ENCODE assay signal across 28 mouse cellular contexts in the genomic region with DNA sequence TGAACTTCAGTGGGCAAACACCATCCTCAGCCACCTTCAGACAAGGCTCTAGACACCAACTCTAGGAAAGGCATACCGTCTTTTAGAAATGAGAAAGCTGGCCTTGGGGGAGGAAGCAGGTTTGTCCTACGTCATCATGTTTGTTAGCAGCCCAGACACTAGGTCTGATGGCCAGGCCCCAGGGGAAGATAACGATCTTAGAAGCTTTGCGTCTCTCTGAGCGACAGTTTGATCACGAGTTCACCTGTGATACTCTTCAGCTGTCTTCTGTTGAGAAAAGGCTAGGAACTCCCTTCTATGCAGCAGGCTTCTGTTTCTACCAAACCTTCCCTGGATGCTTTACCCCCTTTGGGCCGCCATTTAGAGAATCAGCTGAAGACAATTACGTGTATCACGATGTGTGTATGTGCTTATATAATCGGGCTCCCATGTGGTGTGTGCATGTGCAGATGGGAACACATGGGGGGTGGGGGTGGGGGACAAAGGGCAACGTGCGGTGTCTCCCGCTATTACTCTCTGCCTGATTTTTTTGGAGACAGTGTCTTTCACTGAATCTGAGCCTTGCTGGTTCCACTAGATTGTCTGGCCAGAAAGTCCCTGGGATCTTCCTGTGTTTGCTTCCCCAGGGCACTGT. TPM values are rescaled to one million over a fixed set of nuclear protein-coding genes. Genes with fewer than 3 reads are reported as not detected.
A peak's percentile ranks its signal among the peaks of the same experiment; 100 is the strongest.
DNase-seq lines count a peak whose midpoint lies in the region; ATAC-seq and TF ChIP-seq lines count a peak whose summit lies in the region.
"Had no signal": no experiment of that assay in that cellular context is flagged by ENCODE, and none has a peak within 500 bp of the region (broad histone marks: within the 10 kb centered on the region; RNA-seq: fewer than 3 reads in every experiment).

No protein-coding gene starts in this region.

- peak overlapping the region; percentile 65 for H3K27ac ChIP-seq in liver, adult 2 months (replicated peaks; ENCODE audit: insufficient read depth, low read depth, low read length)
- peak overlapping the region; percentile 44; the same call in 1 of the 2 replicates for H3K27ac ChIP-seq in liver, embryonic 11.5 days (ENCODE audit: low read depth, low read length)
- H3K27ac ChIP-seq in liver, embryonic 16.5 days (ENCODE audit: low read length), result peak overlapping the region; percentile 67
- H3K27ac ChIP-seq: heart, adult 2 months; hindbrain, embryonic 13.5 days; midbrain, embryonic 15.5 days; neural tube, embryonic 15.5 days had no signal

- H3K27me3 ChIP-seq in liver, adult 2 months (ENCODE audit: control insufficient read depth, insufficient read depth, low read length), result no peaks in the 10 kb centered on the region
- no peaks in the 10 kb centered on the region for H3K27me3 ChIP-seq in liver, embryonic 11.5 days (replicated peaks; ENCODE audit: control insufficient read depth, insufficient read depth, low read length)
- H3K27me3 ChIP-seq in liver, embryonic 16.5 days (ENCODE audit: control insufficient read depth, insufficient read depth, low read depth, low read length), result no peaks in the 10 kb centered on the region
- H3K27me3 ChIP-seq: hindbrain, embryonic 13.5 days; midbrain, embryonic 15.5 days; neural tube, embryonic 15.5 days had no signal

- H3K4me2 ChIP-seq in liver, embryonic 11.5 days, result peak overlapping the region; percentile 54
- H3K4me2 ChIP-seq in liver, embryonic 16.5 days (ENCODE audit: low read depth, low read length), result peak overlapping the region; percentile 7
- H3K4me2 ChIP-seq: midbrain, embryonic 15.5 days; neural tube, embryonic 15.5 days had no signal

- H3K9ac ChIP-seq in liver, adult 2 months (ENCODE audit: low read depth, low read length), result peak overlapping the region; percentile 73
- H3K9ac ChIP-seq in liver, embryonic 11.5 days (ENCODE audit: low read depth, low read length), result peak overlapping the region; percentile 56
- no peak overlapping the region; the same call in 1 of the 2 replicates for H3K9ac ChIP-seq in liver, embryonic 16.5 days (ENCODE audit: low read depth, low read length)
- H3K9ac ChIP-seq: hindbrain, embryonic 13.5 days; midbrain, embryonic 15.5 days; neural tube, embryonic 15.5 days had no signal

- peak; percentile 71 for DNase-seq in liver, adult 2 months (ENCODE audit: extremely low read depth, low read depth, low spot score)
- DNase-seq in liver, result no peak
- no peak for DNase-seq in liver, embryonic 11.5 days (ENCODE audit: low spot score)
- DNase-seq in kidney, adult 18-20 months, result no peak
- no peak for DNase-seq in spleen, adult 18-20 months
- no peak for DNase-seq in gastrocnemius, postnatal 4 days (ENCODE audit: low spot score in 2 of 2)
- DNase-seq: adrenal gland, postnatal 25 days; B cell, adult 2 months; cerebellum, adult 8-10 months; cerebellum, postnatal 36 days; gastrocnemius, postnatal 14 days; heart, adult 2 months; kidney, adult 8-10 months; kidney, postnatal 10 days; lung, adult 2 months; lung, postnatal 4 days; right cerebral cortex, postnatal 14 days had no signal

- H3K36me3 ChIP-seq in liver, adult 2 months (ENCODE audit: control insufficient read depth, insufficient read depth, low read length), result peaks cover 38% of the 10 kb centered on the region
- no peaks in the 10 kb centered on the region for H3K36me3 ChIP-seq in liver, embryonic 11.5 days (ENCODE audit: control insufficient read depth, insufficient read depth, low read length)
- H3K36me3 ChIP-seq in liver, embryonic 16.5 days (ENCODE audit: control insufficient read depth, insufficient read depth), result no peaks in the 10 kb centered on the region
- H3K36me3 ChIP-seq: hindbrain, embryonic 13.5 days; midbrain, embryonic 15.5 days; neural tube, embryonic 15.5 days had no signal

- H3K4me1 ChIP-seq in liver, adult 2 months (ENCODE audit: control insufficient read depth, insufficient read depth, low read length), result peaks cover 38% of the 10 kb centered on the region
- H3K4me1 ChIP-seq in liver, embryonic 11.5 days (replicated peaks; ENCODE audit: control insufficient read depth, insufficient read depth, low read length), result peaks cover 8% of the 10 kb centered on the region
- peaks cover 8% of the 10 kb centered on the region for H3K4me1 ChIP-seq in liver, embryonic 16.5 days (ENCODE audit: control insufficient read depth, low read depth, low read length)

- peak overlapping the region; percentile 54 for H3K4me3 ChIP-seq in liver, adult 2 months (ENCODE audit: insufficient read depth, low read depth, low read length)
- peak overlapping the region; percentile 44 for H3K4me3 ChIP-seq in liver, embryonic 11.5 days (ENCODE audit: low read depth, low read length)
- H3K4me3 ChIP-seq in liver, embryonic 16.5 days (ENCODE audit: low read depth, low read length), result peak overlapping the region; percentile 47
- H3K4me3 ChIP-seq: heart, adult 2 months; hindbrain, embryonic 13.5 days; midbrain, embryonic 15.5 days; neural tube, embryonic 15.5 days had no signal

- no peaks in the 10 kb centered on the region for H3K79me2 ChIP-seq in liver, adult 2 months (ENCODE audit: control insufficient read depth, insufficient read depth, low read length)

- no peak for ATAC-seq in liver, embryonic 11.5 days (replicated peaks; ENCODE audit: low FRiP score)
- ATAC-seq in liver, embryonic 16.5 days (ENCODE audit: low read depth), result no peak
- ATAC-seq: forebrain, embryonic 16.5 days; inflammation-experienced regulatory T-cells, adult 6 months; midbrain, embryonic 15.5 days had no signal

- TF ChIP-seq POLR2A in liver, adult 2 months (IDR thresholded peaks at IDR 0.05; ENCODE audit: extremely low read depth, insufficient read depth, low read length), result no peak

- no peaks in the 10 kb centered on the region for H3K9me3 ChIP-seq in liver, embryonic 11.5 days (ENCODE audit: control insufficient read depth, low read length)
- H3K9me3 ChIP-seq in liver, embryonic 16.5 days (replicated peaks; ENCODE audit: control insufficient read depth, low read length), result no peaks in the 10 kb centered on the region
- H3K9me3 ChIP-seq: hindbrain, embryonic 13.5 days; midbrain, embryonic 15.5 days; neural tube, embryonic 15.5 days had no signal

- 0 out of 2 replicates have a peak, but pooled peaks have one; percentile 0 for TF ChIP-seq CTCF in liver, adult 2 months (IDR thresholded peaks at IDR 0.05; ENCODE audit: low read depth, low read length)

- WGBS in liver, adult 2 months, result 20% methylated on average over 13 of the region's 13 CpGs
- WGBS in liver, embryonic 11.5 days, result 76% methylated on average over 13 of the region's 13 CpGs
- 54% methylated on average over 13 of the region's 13 CpGs for WGBS in liver, embryonic 16.5 days (ENCODE audit: insufficient replicate concordance)

RNA-seq across cellular contexts. Expression of a gene that starts 1.6 kb away (rescaled TPM):
- 0.94 and 1.1 TPM in 2 replicates for total RNA-seq in liver, adult 2 months (2014; rRNA removed)
- polyA plus RNA-seq in liver, adult 2 months (2012; rRNA removed), result 0.37 and 0.43 TPM in 2 replicates
- polyA plus RNA-seq in liver, embryonic 11.5 days (2014; fragmentation: Nextera tagmentation; extraction: Ambion mirVana), result not detected in 2 replicates
- polyA plus RNA-seq in liver, embryonic 16.5 days (2015; fragmentation: Nextera tagmentation; extraction: Ambion mirVana), result 1.8 and 3.4 TPM in 2 replicates
- total RNA-seq in gastrocnemius, postnatal 4 days (2021), result 1 to 10 TPM; 5.7 to 8.6 TPM
- total RNA-seq: megakaryocyte-erythroid progenitor cell, adult 5-6 weeks had no signal
- polyA plus RNA-seq: brain, embryonic 14.5 days; forebrain, embryonic 16.5 days; heart, adult 2 months; heart, embryonic 14.5 days; limb, embryonic 11.5 days; midbrain, embryonic 15.5 days; urinary bladder, adult 2 months had no signal

RNA-seq across cellular contexts. Expression of a gene that starts 1.8 kb away (rescaled TPM):
- total RNA-seq in liver, adult 2 months (2014; rRNA removed), result 18,586 and 23,528 TPM in 2 replicates
- 26,375 and 34,444 TPM in 2 replicates for polyA plus RNA-seq in liver, adult 2 months (2012; rRNA removed)
- polyA plus RNA-seq in liver, embryonic 11.5 days (2014; fragmentation: Nextera tagmentation; extraction: Ambion mirVana), result 2,446 and 2,726 TPM in 2 replicates
- polyA plus RNA-seq in liver, embryonic 16.5 days (2015; fragmentation: Nextera tagmentation; extraction: Ambion mirVana), result 18,368 and 22,262 TPM in 2 replicates
- 10 to 100 TPM; 24.5 to 82.3 TPM for total RNA-seq in gastrocnemius, postnatal 4 days (2021)

RNA-seq across cellular contexts. Expression of a gene that starts 26.6 kb away (rescaled TPM):
- 8.5 and 10.7 TPM in 2 replicates for total RNA-seq in liver, adult 2 months (2014; rRNA removed)
- polyA plus RNA-seq in liver, adult 2 months (2012; rRNA removed), result 16.8 and 22.8 TPM in 2 replicates
- polyA plus RNA-seq in liver, embryonic 11.5 days (2014; fragmentation: Nextera tagmentation; extraction: Ambion mirVana), result 49.7 and 50.4 TPM in 2 replicates
- polyA plus RNA-seq in liver, embryonic 16.5 days (2015; fragmentation: Nextera tagmentation; extraction: Ambion mirVana), result 16.9 and 17.2 TPM in 2 replicates
- total RNA-seq in gastrocnemius, postnatal 4 days (2021), result 10 to 100 TPM; 19.8 to 22.3 TPM
